Mouse (Mus musculus) lung, postnatal 0 days (tissue): ENCODE data around the gene Nod2.

ENCODE experiments used
- CTCF ChIP-seq: IDR thresholded peaks from 2 replicates; pipeline ENCODE4 v1.5.1; 2016; ENCODE audit warnings: antibody characterized with exemption, mild to moderate bottlenecking
- EP300 ChIP-seq: IDR thresholded peaks from 2 replicates; pipeline ENCODE4 v1.6.1; 2016; ENCODE audit warnings: antibody characterized with exemption, mild to moderate bottlenecking, control low read depth

DNA sequence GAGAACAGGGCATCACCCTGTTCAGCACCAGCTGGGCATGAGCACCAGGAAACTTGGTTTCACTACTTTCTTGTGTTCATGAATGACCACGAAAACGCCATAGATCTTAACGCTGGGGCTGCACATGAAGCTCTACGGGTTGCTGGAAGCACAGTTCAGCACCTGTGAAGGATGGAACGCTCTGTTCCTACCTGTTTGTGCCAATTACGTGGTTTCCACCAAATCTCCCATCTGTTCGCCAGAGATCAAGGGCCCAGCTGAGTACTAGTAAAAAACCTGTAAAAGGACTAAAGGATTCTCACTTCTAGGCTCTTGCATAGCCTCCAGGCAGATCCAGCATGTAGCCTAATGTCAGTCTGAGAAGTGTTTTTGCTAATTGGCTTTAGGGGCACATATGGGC, 47.6 kb upstream of the Nod2 start:
- TF ChIP-seq CTCF (no peak), EP300 (no peak)
